Mouse (Mus musculus): ENCODE data around the gene Dhx32. TPM values are rescaled to one million over a fixed set of nuclear protein-coding genes. Genes with fewer than 3 reads are reported as not detected.

Dhx32 gene
- polyA plus RNA-seq (2015; fragmentation: Nextera tagmentation; extraction: Ambion mirVana): 50.8 and 51.0 TPM in 2 replicates

GRCm38 (mm10) chr7:133782717-133783435 lies at the start of gene Dhx32:
TSS of gene Dhx32 (minus strand) at chr7:133782726.
- H3K27ac ChIP-seq (ENCODE audit: low read length): no peak within 1 kb of the TSS
- 13% methylated on average over 18 of the region's 18 CpGs for WGBS
- no peak for ATAC-seq
- H3K4me1 ChIP-seq (replicated peaks; ENCODE audit: control insufficient read depth, insufficient read depth, low read length): no peaks in the 10 kb centered on the region
- H3K9ac ChIP-seq (replicated peaks; ENCODE audit: low read depth, low read length): no peak within 1 kb of the TSS
- H3K27me3 ChIP-seq (replicated peaks; ENCODE audit: control insufficient read depth, insufficient read depth, low read length): no peaks in the 10 kb centered on the region
- no peaks in the 10 kb centered on the region for H3K36me3 ChIP-seq (ENCODE audit: control insufficient read depth, insufficient read depth)
- H3K4me2 ChIP-seq (ENCODE audit: low read length): no peak within 1 kb of the TSS
- H3K4me3 ChIP-seq (replicated peaks; ENCODE audit: low read length): no peak within 1 kb of the TSS
- no peaks in the 10 kb centered on the region for H3K9me3 ChIP-seq (ENCODE audit: control insufficient read depth, low read length)

- Histone ChIP-seq H3K36me3 (ENCODE audit: control insufficient read depth, insufficient read depth) (no peaks in the 10 kb centered on the region), H3K27ac (ENCODE audit: low read length) (no peak overlapping the region), H3K9ac (replicated peaks; ENCODE audit: low read depth, low read length) (no peak overlapping the region), H3K9me3 (ENCODE audit: control insufficient read depth, low read length) (no peaks in the 10 kb centered on the region), H3K4me1 (replicated peaks; ENCODE audit: control insufficient read depth, insufficient read depth, low read length) (no peaks in the 10 kb centered on the region), H3K4me2 (ENCODE audit: low read length) (no peak overlapping the region), H3K4me3 (replicated peaks; ENCODE audit: low read length) (no peak overlapping the region), H3K27me3 (replicated peaks; ENCODE audit: control insufficient read depth, insufficient read depth, low read length) (no peaks in the 10 kb centered on the region)
- ATAC-seq: no peak
- 68% methylated on average over 7 of the region's 7 CpGs for WGBS
Observed at GRCm38 (mm10) chr7:133829579-133829978, 47.1 kb upstream of the Dhx32 start.

GRCm38 (mm10) chr7:133828514-133828913 lies 46.0 kb upstream of the Dhx32 start:
- no peak for ATAC-seq
- H3K4me1 ChIP-seq (replicated peaks; ENCODE audit: control insufficient read depth, insufficient read depth, low read length): no peaks in the 10 kb centered on the region
- 31% methylated on average over 4 of the region's 4 CpGs for WGBS

GRCm38 (mm10) chr7:133824579-133824978 lies 42.1 kb upstream of the Dhx32 start:
- ATAC-seq: no peak
- H3K4me1 ChIP-seq (replicated peaks; ENCODE audit: control insufficient read depth, insufficient read depth, low read length): no peaks in the 10 kb centered on the region
- H3K36me3 ChIP-seq (ENCODE audit: control insufficient read depth, insufficient read depth): no peaks in the 10 kb centered on the region
- no peak overlapping the region for H3K9ac ChIP-seq (replicated peaks; ENCODE audit: low read depth, low read length)
- no peaks in the 10 kb centered on the region for H3K27me3 ChIP-seq (replicated peaks; ENCODE audit: control insufficient read depth, insufficient read depth, low read length)
- no peak overlapping the region for H3K4me3 ChIP-seq (replicated peaks; ENCODE audit: low read length)
- 95% methylated on average over 2 of the region's 2 CpGs for WGBS
- no peak overlapping the region for H3K4me2 ChIP-seq (ENCODE audit: low read length)
- no peaks in the 10 kb centered on the region for H3K9me3 ChIP-seq (ENCODE audit: control insufficient read depth, low read length)
- H3K27ac ChIP-seq (ENCODE audit: low read length): no peak overlapping the region

More at GRCm38 (mm10) chr7:133828514-133828913, 46.0 kb upstream of the Dhx32 start:
- H3K9me3 ChIP-seq (ENCODE audit: control insufficient read depth, low read length): no peaks in the 10 kb centered on the region
- no peaks in the 10 kb centered on the region for H3K27me3 ChIP-seq (replicated peaks; ENCODE audit: control insufficient read depth, insufficient read depth, low read length)
- H3K4me3 ChIP-seq (replicated peaks; ENCODE audit: low read length): no peak overlapping the region
- H3K27ac ChIP-seq (ENCODE audit: low read length): 0 out of 2 replicates have a peak overlapping the region, but pooled peaks have one; percentile 3
- no peak overlapping the region for H3K4me2 ChIP-seq (ENCODE audit: low read length)
- no peaks in the 10 kb centered on the region for H3K36me3 ChIP-seq (ENCODE audit: control insufficient read depth, insufficient read depth)
- no peak overlapping the region for H3K9ac ChIP-seq (replicated peaks; ENCODE audit: low read depth, low read length)

GRCm38 (mm10) chr7:133823751-133824150 lies 41.2 kb upstream of the Dhx32 start:
- no peaks in the 10 kb centered on the region for H3K4me1 ChIP-seq (replicated peaks; ENCODE audit: control insufficient read depth, insufficient read depth, low read length)
- H3K27me3 ChIP-seq (replicated peaks; ENCODE audit: control insufficient read depth, insufficient read depth, low read length): no peaks in the 10 kb centered on the region
- no peaks in the 10 kb centered on the region for H3K36me3 ChIP-seq (ENCODE audit: control insufficient read depth, insufficient read depth)
- ATAC-seq: no peak
- WGBS: 89% methylated on average over 6 of the region's 6 CpGs
- no peaks in the 10 kb centered on the region for H3K9me3 ChIP-seq (ENCODE audit: control insufficient read depth, low read length)
- H3K4me2 ChIP-seq (ENCODE audit: low read length): no peak overlapping the region
- H3K4me3 ChIP-seq (replicated peaks; ENCODE audit: low read length): no peak overlapping the region
- H3K27ac ChIP-seq (ENCODE audit: low read length): no peak overlapping the region
- H3K9ac ChIP-seq (replicated peaks; ENCODE audit: low read depth, low read length): no peak overlapping the region

- Histone ChIP-seq H3K27me3 (replicated peaks; ENCODE audit: control insufficient read depth, insufficient read depth, low read length) (no peaks in the 10 kb centered on the region), H3K9me3 (ENCODE audit: control insufficient read depth, low read length) (no peaks in the 10 kb centered on the region), H3K36me3 (ENCODE audit: control insufficient read depth, insufficient read depth) (no peaks in the 10 kb centered on the region), H3K4me3 (replicated peaks; ENCODE audit: low read length) (no peak overlapping the region), H3K4me1 (replicated peaks; ENCODE audit: control insufficient read depth, insufficient read depth, low read length) (peaks cover 11% of the 10 kb centered on the region), H3K4me2 (ENCODE audit: low read length) (no peak overlapping the region), H3K27ac (ENCODE audit: low read length) (peak overlapping the region; percentile 28), H3K9ac (replicated peaks; ENCODE audit: low read depth, low read length) (no peak overlapping the region)
- peak; percentile 58; the same call in 1 of the 2 replicates for ATAC-seq
- 41% methylated on average over 4 of the region's 4 CpGs for WGBS
Observed at GRCm38 (mm10) chr7:133813331-133813730, 30.8 kb upstream of the Dhx32 start.

- H3K9ac ChIP-seq (replicated peaks; ENCODE audit: low read depth, low read length): 0 out of 2 replicates have a peak overlapping the region, but pooled peaks have one; percentile 25
- H3K27ac ChIP-seq (ENCODE audit: low read length): peak overlapping the region; percentile 83
- H3K4me2 ChIP-seq (ENCODE audit: low read length): peak overlapping the region; percentile 19; the same call in 1 of the 2 replicates
- no peak overlapping the region for H3K4me3 ChIP-seq (replicated peaks; ENCODE audit: low read length)
- H3K9me3 ChIP-seq (ENCODE audit: control insufficient read depth, low read length): no peaks in the 10 kb centered on the region
- no peak for ATAC-seq
- 56% methylated on average over 7 of the region's 7 CpGs for WGBS
- H3K4me1 ChIP-seq (replicated peaks; ENCODE audit: control insufficient read depth, insufficient read depth, low read length): peaks cover 11% of the 10 kb centered on the region
- H3K27me3 ChIP-seq (replicated peaks; ENCODE audit: control insufficient read depth, insufficient read depth, low read length): no peaks in the 10 kb centered on the region
- H3K36me3 ChIP-seq (ENCODE audit: control insufficient read depth, insufficient read depth): no peaks in the 10 kb centered on the region
Observed at GRCm38 (mm10) chr7:133812927-133813326, 30.4 kb upstream of the Dhx32 start.

GRCm38 (mm10) chr7:133805614-133806175 lies 23.2 kb upstream of the Dhx32 start:
- ATAC-seq: peak; percentile 45; the same call in 1 of the 2 replicates

GRCm38 (mm10) chr7:133801823-133802222 lies 19.3 kb upstream of the Dhx32 start:
- ATAC-seq: no peak
- Histone ChIP-seq H3K9ac (replicated peaks; ENCODE audit: low read depth, low read length) (no peak overlapping the region), H3K4me1 (replicated peaks; ENCODE audit: control insufficient read depth, insufficient read depth, low read length) (no peaks in the 10 kb centered on the region), H3K36me3 (ENCODE audit: control insufficient read depth, insufficient read depth) (no peaks in the 10 kb centered on the region), H3K4me2 (ENCODE audit: low read length) (no peak overlapping the region), H3K9me3 (ENCODE audit: control insufficient read depth, low read length) (no peaks in the 10 kb centered on the region), H3K27ac (ENCODE audit: low read length) (no peak overlapping the region), H3K27me3 (replicated peaks; ENCODE audit: control insufficient read depth, insufficient read depth, low read length) (no peaks in the 10 kb centered on the region), H3K4me3 (replicated peaks; ENCODE audit: low read length) (no peak overlapping the region)
- 40% methylated on average over 6 of the region's 6 CpGs for WGBS

More at GRCm38 (mm10) chr7:133805614-133806175, 23.2 kb upstream of the Dhx32 start:
- no peaks in the 10 kb centered on the region for H3K36me3 ChIP-seq (ENCODE audit: control insufficient read depth, insufficient read depth)
- H3K4me3 ChIP-seq (replicated peaks; ENCODE audit: low read length): no peak overlapping the region
- H3K9me3 ChIP-seq (ENCODE audit: control insufficient read depth, low read length): no peaks in the 10 kb centered on the region
- WGBS: 51% methylated on average over 7 of the region's 7 CpGs
- no peak overlapping the region for H3K9ac ChIP-seq (replicated peaks; ENCODE audit: low read depth, low read length)
- H3K4me2 ChIP-seq (ENCODE audit: low read length): no peak overlapping the region
- no peaks in the 10 kb centered on the region for H3K27me3 ChIP-seq (replicated peaks; ENCODE audit: control insufficient read depth, insufficient read depth, low read length)
- no peaks in the 10 kb centered on the region for H3K4me1 ChIP-seq (replicated peaks; ENCODE audit: control insufficient read depth, insufficient read depth, low read length)
- H3K27ac ChIP-seq (ENCODE audit: low read length): no peak overlapping the region
